Mouse (Mus musculus): ENCODE data around the gene Gm21677. TPM values are rescaled to one million over a fixed set of nuclear protein-coding genes. Genes with fewer than 3 reads are reported as not detected.

Gene Gm21677
- not detected in 2 replicates for polyA plus RNA-seq (2012; rRNA removed)

GRCm38 (mm10) chrY:3306349-3306748 is at the start of gene Gm21677:
Gene Gm21677, minus strand, starts transcription at chrY:3306449.

GRCm38 (mm10) chrY:3345229-3345628 is 39.0 kb upstream of the Gm21677 start, which contains the start of gene Gm21693:
Gene Gm21693, minus strand, starts transcription at chrY:3345329.

Other genes with a start within 250 kb of the Gm21677 start
- not detected in 2 replicates for gene Gm21693, start 38.9 kb upstream of the Gm21677 start, polyA plus RNA-seq (2012; rRNA removed)
- not detected in 2 replicates for gene Gm21704, start 103.7 kb upstream of the Gm21677 start, polyA plus RNA-seq (2012; rRNA removed)
- gene Gm21708, start 103.7 kb upstream of the Gm21677 start, polyA plus RNA-seq (2012; rRNA removed) = not detected in 2 replicates

All from stomach, adult 2 months (tissue).